Mouse (Mus musculus) midbrain, embryonic 16.5 days (tissue): ENCODE measurements around the gene Nfkbiz. TPM values are rescaled to one million over a fixed set of nuclear protein-coding genes. Genes with fewer than 3 reads are reported as not detected.
A peak's percentile ranks its signal among the peaks of the same experiment; 100 is the strongest.

Experiments used
- ATAC-seq: fragments of 200-750 bp; cut with Nextera tagmentation; 2 replicates; pipeline ENCODE4 v1.8.0; 2017; ENCODE audit warnings: moderate TSS enrichment
- H3K27ac ChIP-seq: fragments of 300-500 bp; sonication (generic); 2 replicates; pipeline ENCODE4 v1.5.1; 2014; ENCODE audit warnings: mild to moderate bottlenecking, low read length, mixed read lengths
- H3K27me3 ChIP-seq: fragments of 300-500 bp; sonication (generic); 2 replicates; pipeline ENCODE4 v1.6.1; 2014; ENCODE audit warnings: low read depth, low read length, mixed read lengths; ENCODE audit not compliant: control insufficient read depth, insufficient read depth
- H3K36me3 ChIP-seq: fragments of 300-500 bp; sonication (generic); 2 replicates; pipeline ENCODE4 v1.6.1; 2014; ENCODE audit warnings: mild to moderate bottlenecking, low read length, moderate library complexity, mixed read lengths; ENCODE audit not compliant: control insufficient read depth, insufficient read depth
- H3K4me1 ChIP-seq: fragments of 300-500 bp; sonication (generic); 2 replicates; pipeline ENCODE4 v1.6.1; 2014; ENCODE audit warnings: mild to moderate bottlenecking, low read length, mixed read lengths; ENCODE audit not compliant: control insufficient read depth, insufficient read depth
- H3K4me2 ChIP-seq: fragments of 300-500 bp; sonication (generic); 2 replicates; pipeline ENCODE4 v1.6.1; 2014; ENCODE audit warnings: mild to moderate bottlenecking, low read length, mixed read lengths
- H3K4me3 ChIP-seq: fragments of 300-500 bp; sonication (generic); 2 replicates; pipeline ENCODE4 v1.5.1; 2014; ENCODE audit warnings: low read depth, mild to moderate bottlenecking, low read length, moderate library complexity, mixed read lengths
- H3K9ac ChIP-seq: fragments of 300-500 bp; sonication (generic); 2 replicates; pipeline ENCODE4 v1.6.1; 2014; ENCODE audit warnings: low read depth, low read length, mixed read lengths
- H3K9me3 ChIP-seq: fragments of 300-500 bp; sonication (generic); replicated peaks from 2 replicates; pipeline ENCODE4 v1.6.1; 2014; ENCODE audit warnings: mild to moderate bottlenecking, low read length, mixed read lengths; ENCODE audit not compliant: control insufficient read depth, poor library complexity, severe bottlenecking
- WGBS: fragments of 180-500 bp; shearing (Covaris S2); extraction: QIAGEN DNeasy Blood & Tissue Kit; methylation state at CpG from one replicate; pipeline ENCODE4 v1.1.7; 2014; 5-methylcytosine and 5-hydroxymethylcytosine counted together
- polyA plus RNA-seq: library from polyadenylated mRNA; unstranded; fragments of >200 nt; fragmentation: Nextera tagmentation; extraction: Ambion mirVana; gene quantifications from 2 replicates; pipeline ENCODE4 v1.2.1, GENCODE M21; 2015

The Nfkbiz gene
- polyA plus RNA-seq, 1 experiment from 2014 or later: 1.3 TPM

DNA sequence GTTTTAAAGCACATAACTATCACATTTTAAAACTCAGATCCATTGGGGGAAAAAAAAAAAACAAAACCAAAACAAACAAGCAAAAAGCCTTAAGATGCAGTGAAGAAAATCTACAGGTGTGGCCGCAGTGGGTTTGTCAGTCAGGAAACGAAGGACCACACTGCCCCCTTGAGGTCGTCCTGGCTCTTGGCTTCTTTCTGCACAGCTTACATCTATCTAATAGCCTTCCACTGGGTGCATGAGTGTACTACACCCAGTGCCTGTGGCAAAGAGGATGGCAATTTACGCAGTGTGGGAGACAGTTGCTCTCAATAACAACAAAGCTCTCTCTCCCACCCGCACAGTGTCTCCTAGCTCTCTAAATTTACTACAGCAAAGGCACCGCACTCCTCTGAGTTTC is 19.8 kb upstream of the Nfkbiz start:
- Histone ChIP-seq H3K27me3 (no peaks in the 10 kb centered on the region), H3K4me2 (no peak overlapping the region), H3K9me3 (no peaks in the 10 kb centered on the region), H3K36me3 (peaks cover 3% of the 10 kb centered on the region), H3K4me3 (no peak overlapping the region), H3K27ac (no peak overlapping the region), H3K4me1 (no peaks in the 10 kb centered on the region), H3K9ac (no peak overlapping the region)
- no peak for ATAC-seq
- WGBS: 68% methylated on average over 6 of the region's 6 CpGs

DNA sequence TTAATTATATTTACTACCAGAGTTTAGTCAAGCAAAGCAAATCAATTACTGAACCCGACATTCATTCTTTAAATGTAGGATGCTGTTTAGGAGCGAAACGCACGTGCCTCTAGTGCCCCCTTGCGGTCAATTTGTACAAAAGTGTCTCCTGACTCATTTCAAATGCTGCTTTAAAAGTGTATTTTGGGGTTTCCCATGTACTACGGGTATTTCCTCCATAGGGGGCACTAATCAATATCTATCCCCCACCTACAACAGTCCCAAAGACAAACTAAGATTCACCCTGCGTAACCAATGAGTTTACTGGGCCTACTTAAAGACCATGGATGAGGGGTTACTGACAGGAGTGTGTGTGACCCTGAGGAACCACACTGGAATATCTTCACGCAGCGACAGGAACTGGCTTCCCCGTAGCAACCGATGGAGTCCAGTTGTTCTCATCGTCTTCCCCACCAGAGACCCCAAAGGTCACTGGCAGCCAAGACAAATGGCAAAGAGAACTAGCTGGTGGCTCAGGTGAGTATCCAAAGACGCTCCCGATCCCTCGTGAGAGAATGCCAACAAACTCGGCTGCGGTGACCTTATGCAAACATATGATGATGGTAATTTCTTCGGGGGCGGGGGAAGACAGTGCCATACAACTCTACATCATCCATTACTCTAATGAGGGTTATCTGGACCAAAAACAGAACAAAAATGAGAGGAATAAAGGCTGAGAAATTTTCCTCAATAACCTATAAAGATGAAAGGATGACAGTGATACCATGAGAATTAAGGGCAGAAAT is 14.4 kb upstream of the Nfkbiz start:
- Histone ChIP-seq H3K4me1 (no peaks in the 10 kb centered on the region), H3K9me3 (no peaks in the 10 kb centered on the region), H3K27ac (no peak overlapping the region), H3K4me2 (no peak overlapping the region), H3K4me3 (no peak overlapping the region), H3K27me3 (no peaks in the 10 kb centered on the region), H3K9ac (no peak overlapping the region), H3K36me3 (peaks cover 3% of the 10 kb centered on the region; the same call in 1 of the 2 replicates)
- ATAC-seq: peak; percentile 73
- WGBS: 57% methylated on average over 19 of the region's 19 CpGs

DNA sequence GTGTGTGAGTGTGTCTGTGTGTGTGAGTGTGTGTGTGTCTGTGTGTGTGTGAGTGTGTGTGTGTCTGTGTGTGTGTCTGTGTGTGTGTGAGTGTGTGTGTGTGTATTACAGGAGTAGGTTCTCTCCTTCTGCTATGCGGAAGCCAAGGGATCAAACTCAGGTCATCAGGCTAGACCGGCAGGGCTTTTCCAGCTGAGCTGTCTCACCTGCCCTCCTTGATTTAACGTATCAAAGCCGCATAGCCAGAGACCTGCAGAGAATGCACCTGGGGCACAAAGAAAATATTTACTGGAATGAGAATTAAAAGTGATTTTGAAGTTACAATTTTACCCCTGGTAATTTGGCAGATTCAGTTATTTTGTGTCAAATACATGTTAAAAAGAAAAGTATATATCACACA is 13.8 kb upstream of the Nfkbiz start:
- no peak overlapping the region for H3K4me3 ChIP-seq
- ATAC-seq: 0 out of 2 replicates have a peak, but pooled peaks have one; percentile 58
- no peaks in the 10 kb centered on the region for H3K9me3 ChIP-seq
- no peak overlapping the region for H3K9ac ChIP-seq
- no peak overlapping the region for H3K27ac ChIP-seq
- no peak overlapping the region for H3K4me2 ChIP-seq
- no peaks in the 10 kb centered on the region for H3K27me3 ChIP-seq
- no peaks in the 10 kb centered on the region for H3K4me1 ChIP-seq
- H3K36me3 ChIP-seq: peaks cover 3% of the 10 kb centered on the region; the same call in 1 of the 2 replicates
- 35% methylated on average over 4 of the region's 4 CpGs for WGBS

DNA sequence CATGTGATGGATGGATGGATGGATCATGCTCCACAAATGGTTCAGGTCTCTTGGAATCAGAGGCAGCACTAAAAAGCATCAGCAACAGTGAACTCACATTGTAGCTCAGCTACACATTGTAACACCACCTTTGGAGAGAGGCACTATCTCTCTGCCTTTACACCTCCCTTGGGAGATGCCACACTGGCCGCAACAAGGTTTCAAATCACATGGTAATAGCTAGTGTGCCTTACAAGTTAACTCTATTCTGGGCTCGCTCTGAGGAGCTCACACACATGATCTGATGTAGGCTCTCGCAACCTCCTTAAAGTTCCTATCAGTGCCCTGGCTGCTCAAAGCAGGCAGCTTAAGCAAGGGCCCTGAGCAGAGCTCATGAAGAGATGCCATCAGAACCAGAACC is 11.8 kb upstream of the Nfkbiz start:
- no peaks in the 10 kb centered on the region for H3K36me3 ChIP-seq
- H3K4me1 ChIP-seq: no peaks in the 10 kb centered on the region
- no peak overlapping the region for H3K27ac ChIP-seq
- no peak overlapping the region for H3K9ac ChIP-seq
- 84% methylated on average over 3 of the region's 3 CpGs for WGBS
- no peak overlapping the region for H3K4me3 ChIP-seq
- no peaks in the 10 kb centered on the region for H3K9me3 ChIP-seq
- ATAC-seq: no peak
- no peaks in the 10 kb centered on the region for H3K27me3 ChIP-seq
- no peak overlapping the region for H3K4me2 ChIP-seq

DNA sequence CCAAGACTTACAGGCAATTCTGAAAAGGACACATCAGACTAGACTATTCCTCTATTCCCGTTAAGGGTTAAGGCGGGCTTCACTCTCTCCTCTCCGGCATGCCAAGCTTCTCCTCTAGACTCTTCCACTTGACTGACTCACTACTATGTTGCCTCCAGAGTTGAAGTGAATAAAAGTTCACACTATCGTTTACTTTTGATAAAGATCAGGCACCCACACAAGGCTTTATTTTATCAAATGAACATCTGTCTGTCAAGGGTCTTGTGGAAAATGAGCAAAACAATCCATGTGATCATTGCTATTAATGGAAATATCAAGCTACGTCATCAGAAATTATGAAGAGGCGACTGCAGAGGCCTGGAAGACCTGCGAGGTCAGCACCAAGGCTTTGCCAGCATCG is 9.0 kb upstream of the Nfkbiz start:
- Histone ChIP-seq H3K9ac (no peak overlapping the region), H3K4me1 (no peaks in the 10 kb centered on the region), H3K27ac (no peak overlapping the region), H3K36me3 (peaks cover 15% of the 10 kb centered on the region), H3K27me3 (no peaks in the 10 kb centered on the region), H3K9me3 (no peaks in the 10 kb centered on the region; the same call in 1 of the 2 replicates), H3K4me3 (no peak overlapping the region), H3K4me2 (no peak overlapping the region)
- 85% methylated on average over 8 of the region's 8 CpGs for WGBS
- ATAC-seq: no peak

DNA sequence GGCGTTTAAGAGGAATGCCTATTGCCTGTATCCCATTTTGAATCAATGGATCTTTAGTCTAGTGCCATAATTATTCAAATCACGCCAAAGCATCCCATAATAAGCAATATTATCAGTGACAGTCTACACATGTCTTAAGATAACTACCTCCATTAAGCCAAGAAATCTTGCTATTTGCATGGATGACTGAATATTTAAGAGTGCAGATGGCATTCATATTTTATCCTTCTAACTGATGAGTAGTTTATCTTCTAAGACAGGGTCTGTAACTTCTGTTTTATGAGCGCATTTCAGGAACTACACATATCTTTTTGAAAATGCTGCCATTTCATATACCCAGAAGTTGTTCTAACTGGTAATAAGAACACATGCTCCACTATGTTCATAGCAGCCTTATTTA is 6.1 kb upstream of the Nfkbiz start:
- Histone ChIP-seq H3K9ac (no peak overlapping the region), H3K36me3 (peaks cover 15% of the 10 kb centered on the region), H3K4me1 (no peaks in the 10 kb centered on the region), H3K4me2 (no peak overlapping the region), H3K4me3 (no peak overlapping the region), H3K27ac (no peak overlapping the region), H3K27me3 (no peaks in the 10 kb centered on the region), H3K9me3 (no peaks in the 10 kb centered on the region; the same call in 1 of the 2 replicates)
- ATAC-seq: no peak
- 94% methylated on average over 3 of the region's 3 CpGs for WGBS

DNA sequence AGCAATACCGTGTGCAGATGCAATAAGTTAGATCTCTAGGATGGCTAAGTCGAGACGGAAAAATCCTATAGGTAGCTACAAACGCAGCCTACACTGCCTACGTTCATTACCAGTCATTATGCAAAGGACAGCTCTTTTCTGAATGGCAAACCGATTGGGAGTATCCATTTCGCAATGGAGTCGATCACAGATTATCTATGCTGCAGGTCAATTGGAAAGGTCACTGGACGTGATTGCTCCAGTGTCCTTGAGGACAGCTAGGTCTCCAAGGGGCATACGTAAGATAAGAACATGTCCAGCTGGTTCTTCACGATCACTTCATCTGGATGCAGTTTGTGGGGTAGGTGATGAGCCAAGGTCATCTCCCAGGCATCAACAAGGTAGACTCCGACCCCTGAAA is 5.2 kb upstream of the Nfkbiz start:
- no peaks in the 10 kb centered on the region; the same call in 1 of the 2 replicates for H3K9me3 ChIP-seq
- H3K27me3 ChIP-seq: no peaks in the 10 kb centered on the region
- H3K4me3 ChIP-seq: no peak overlapping the region
- no peak overlapping the region for H3K4me2 ChIP-seq
- H3K9ac ChIP-seq: no peak overlapping the region
- no peak overlapping the region for H3K27ac ChIP-seq
- no peak for ATAC-seq
- peaks cover 15% of the 10 kb centered on the region for H3K36me3 ChIP-seq
- 0 out of 2 replicates have a peak, but pooled peaks cover 2% of the 10 kb centered on the region for H3K4me1 ChIP-seq
- WGBS: 93% methylated on average over 12 of the region's 12 CpGs

DNA sequence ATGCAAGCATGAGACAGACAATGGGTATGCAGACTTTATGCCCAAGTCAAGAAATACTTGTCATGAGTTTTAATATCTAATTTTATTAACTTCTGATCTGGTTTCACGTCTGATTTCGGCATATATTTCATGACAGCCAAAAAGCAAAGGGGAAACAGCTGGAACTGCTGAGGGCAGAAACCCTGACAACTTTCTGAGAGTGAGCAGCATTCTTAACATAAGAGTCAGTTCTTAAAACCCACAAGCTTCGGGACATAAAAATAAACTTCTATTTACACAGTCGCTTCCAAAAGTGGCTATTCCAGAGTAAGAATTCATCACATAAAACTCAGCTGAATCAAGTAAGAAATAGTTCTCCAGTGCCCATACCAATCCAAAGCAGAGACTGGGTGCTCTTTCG is 4.4 kb upstream of the Nfkbiz start:
- no peak overlapping the region for H3K9ac ChIP-seq
- H3K9me3 ChIP-seq: no peaks in the 10 kb centered on the region; the same call in 1 of the 2 replicates
- H3K4me2 ChIP-seq: no peak overlapping the region
- peaks cover 15% of the 10 kb centered on the region for H3K36me3 ChIP-seq
- no peak for ATAC-seq
- H3K27me3 ChIP-seq: no peaks in the 10 kb centered on the region
- no peak overlapping the region for H3K4me3 ChIP-seq
- 93% methylated on average over 5 of the region's 5 CpGs for WGBS
- no peak overlapping the region for H3K27ac ChIP-seq
- peaks cover 4% of the 10 kb centered on the region for H3K4me1 ChIP-seq

DNA sequence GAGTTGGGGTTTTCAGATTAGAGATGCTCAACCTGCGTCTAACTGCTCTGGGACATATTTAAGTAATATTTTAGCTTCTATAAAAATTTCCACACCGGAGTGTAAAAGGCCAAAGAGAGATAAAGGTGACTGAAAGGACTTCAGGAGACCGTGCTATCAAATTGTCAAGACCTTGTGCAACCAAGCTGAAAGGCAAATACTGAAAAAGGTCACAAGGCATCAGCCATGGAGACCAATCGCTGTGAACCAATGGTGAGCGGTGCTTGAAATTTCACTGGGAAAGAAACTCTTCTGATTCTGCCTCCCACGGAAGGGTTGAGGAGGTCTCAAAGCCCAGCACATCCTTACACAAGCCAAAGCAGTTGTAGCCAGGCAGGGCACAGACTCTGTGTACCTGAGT is 2.8 kb upstream of the Nfkbiz start:
- no peak overlapping the region for H3K4me2 ChIP-seq
- H3K36me3 ChIP-seq: peaks cover 15% of the 10 kb centered on the region
- H3K9me3 ChIP-seq: no peaks in the 10 kb centered on the region; the same call in 1 of the 2 replicates
- ATAC-seq: no peak
- WGBS: 93% methylated on average over 6 of the region's 6 CpGs
- H3K27ac ChIP-seq: no peak overlapping the region
- peaks cover 6% of the 10 kb centered on the region for H3K4me1 ChIP-seq
- no peak overlapping the region for H3K4me3 ChIP-seq
- H3K27me3 ChIP-seq: no peaks in the 10 kb centered on the region
- no peak overlapping the region for H3K9ac ChIP-seq
